Mouse (Mus musculus): ENCODE results near the gene Zc3hav1. TPM values are rescaled to one million over a fixed set of nuclear protein-coding genes. Genes with fewer than 3 reads are reported as not detected.
A peak's percentile ranks its signal among the peaks of the same experiment; 100 is the strongest.
"Not testable (repeated sequence)": the region's sequence is repeated elsewhere in the genome, so short reads cannot be mapped to it uniquely, and the experiment has no call there.

Zc3hav1 gene
- total RNA-seq (2018; cell fraction: chromatin; rRNA removed): 100 to 1,000 TPM; 160 to 712 (median 403) TPM
- total RNA-seq (2018; cell fraction: cytosol; rRNA removed): 100 to 1,000 TPM; 119 to 238 (median 164) TPM
- 100 to 1,000 TPM; 155 to 574 (median 351) TPM for total RNA-seq (2018; cell fraction: nucleus; rRNA removed)
- 77.0 to 95.7 TPM (median 95.3 TPM) in 3 replicates for polyA plus RNA-seq (2018)

DNA sequence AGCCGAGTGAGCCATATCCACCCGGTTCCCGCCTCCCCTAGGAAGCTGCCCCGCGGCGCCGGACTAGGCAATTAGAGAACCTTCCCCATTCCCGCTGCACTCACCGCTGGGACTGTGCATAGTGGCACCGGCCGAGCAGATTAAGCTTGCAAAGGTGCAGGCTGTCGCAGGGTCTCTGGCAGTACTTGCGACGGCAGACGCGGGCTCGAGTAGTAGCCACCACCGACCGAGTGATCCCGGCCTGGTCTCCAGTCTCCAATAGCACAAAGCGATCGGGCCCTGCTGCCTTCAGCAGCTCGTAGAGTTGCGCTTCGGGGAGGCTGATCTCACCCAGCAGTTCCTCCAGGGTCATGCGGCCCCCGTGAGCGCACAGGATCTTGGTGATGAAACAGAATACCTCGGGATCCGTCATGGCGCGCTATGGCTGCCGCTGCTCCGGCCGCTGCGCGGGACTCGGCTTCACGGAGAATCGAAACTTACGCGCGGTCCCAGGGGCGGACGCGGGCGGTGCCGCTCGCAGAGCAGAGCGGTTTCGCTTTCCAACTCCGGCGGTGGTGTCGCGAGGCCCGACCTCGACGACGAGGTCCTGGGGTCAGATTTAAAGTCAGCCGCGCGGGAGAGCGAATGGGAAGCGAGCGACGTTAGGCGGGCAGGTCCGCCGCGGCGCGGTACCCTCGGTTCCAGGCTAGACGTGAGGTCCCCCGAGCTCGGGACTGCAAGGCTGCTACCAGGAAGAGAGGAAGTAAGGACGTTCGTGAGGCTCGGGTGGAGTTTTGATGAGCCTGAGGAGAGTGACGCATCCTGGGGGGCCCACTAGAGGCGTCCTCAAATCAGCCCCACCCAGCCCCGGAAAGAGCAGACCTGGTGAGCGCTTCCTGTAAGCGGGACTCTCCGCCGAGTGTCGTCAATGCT is at the start of gene Zc3hav1:
Gene Zc3hav1 (minus strand): TSS at position 793 of the 912 bp plus-strand sequence.
- H3K79me2 ChIP-seq (ENCODE audit: inconsistent target): peaks cover 65% of the 10 kb centered on the region
- peak within 1 kb of the TSS; percentile 97 for H3K27ac ChIP-seq
- under 1% methylated on average over 87 of the region's 87 CpGs for WGBS (ENCODE audit: missing documents)
- H3K36me3 ChIP-seq (ENCODE audit: inconsistent target): peaks cover 10% of the 10 kb centered on the region; the same call in 1 of the 2 replicates
- H3K4me3 ChIP-seq (ENCODE audit: inconsistent target): peak within 1 kb of the TSS; percentile 91

DNA sequence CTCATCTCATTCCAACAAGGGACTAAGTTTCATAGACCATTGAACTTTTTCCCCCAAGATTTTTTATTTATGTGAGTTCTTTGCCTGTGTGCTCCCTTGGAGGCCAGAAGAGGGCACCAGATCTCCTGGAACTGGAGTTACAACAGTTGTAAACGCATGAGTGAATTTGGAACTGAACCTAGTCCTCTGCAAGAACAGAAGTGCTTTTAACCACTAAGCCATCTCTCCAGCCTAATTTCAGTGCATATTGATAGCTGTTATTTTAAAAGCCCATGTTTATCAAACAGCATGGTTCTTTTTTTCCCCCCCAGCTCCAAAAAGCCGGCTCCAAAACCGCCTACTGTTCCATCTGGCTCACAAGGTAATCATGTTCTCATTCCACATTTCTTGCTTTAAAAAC is 35.3 kb upstream of the Zc3hav1 start:
- 97% methylated on average over 3 of the region's 3 CpGs for WGBS (ENCODE audit: missing documents)
- Histone ChIP-seq H3K4me3 (ENCODE audit: inconsistent target) (no peak overlapping the region), H3K36me3 (ENCODE audit: inconsistent target) (no peaks in the 10 kb centered on the region), H3K27ac (no peak overlapping the region), H3K79me2 (ENCODE audit: inconsistent target) (no peaks in the 10 kb centered on the region)

DNA sequence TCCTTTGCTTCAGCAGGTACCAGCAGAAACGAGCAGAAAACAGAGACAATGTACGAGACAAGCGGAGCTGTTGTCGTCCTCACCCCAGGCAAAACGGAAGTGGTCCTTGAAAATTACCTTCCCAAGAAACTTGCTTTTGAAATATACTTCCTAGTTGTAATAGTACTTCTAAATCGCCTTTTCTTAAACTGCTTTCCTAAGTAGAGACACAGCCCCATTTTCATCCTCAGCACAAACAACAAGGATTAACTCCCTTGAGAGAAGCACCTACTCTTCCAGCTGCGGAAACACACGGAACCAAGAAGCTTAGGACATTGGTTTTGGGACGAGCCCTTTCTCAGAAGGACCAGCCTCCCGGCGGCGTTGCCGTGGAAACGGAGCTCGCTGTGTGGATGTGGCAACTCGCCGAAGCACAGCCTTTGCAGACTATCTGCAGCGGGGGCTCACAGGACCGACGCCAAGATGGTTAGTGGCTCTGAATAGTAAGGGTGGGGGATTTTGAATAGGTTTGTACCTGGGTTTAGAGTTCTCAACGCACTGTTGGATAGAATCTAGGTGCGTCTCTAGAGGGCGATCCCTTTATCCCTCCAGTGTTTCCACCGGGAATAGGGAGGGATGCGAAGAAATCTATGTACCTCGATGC is 26.8 kb upstream of the Zc3hav1 start, which contains the start of gene Ttc26:
Gene Ttc26 (plus strand): TSS at position 341 of the 643 bp plus-strand sequence.
- Histone ChIP-seq H3K36me3 (ENCODE audit: inconsistent target) (no peaks in the 10 kb centered on the region), H3K27ac (peak within 1 kb of the TSS; percentile 65), H3K4me3 (ENCODE audit: inconsistent target) (peak within 1 kb of the TSS; percentile 54), H3K79me2 (ENCODE audit: inconsistent target) (no peaks in the 10 kb centered on the region)
- WGBS (ENCODE audit: missing documents): under 1% methylated on average over 26 of the region's 26 CpGs

DNA sequence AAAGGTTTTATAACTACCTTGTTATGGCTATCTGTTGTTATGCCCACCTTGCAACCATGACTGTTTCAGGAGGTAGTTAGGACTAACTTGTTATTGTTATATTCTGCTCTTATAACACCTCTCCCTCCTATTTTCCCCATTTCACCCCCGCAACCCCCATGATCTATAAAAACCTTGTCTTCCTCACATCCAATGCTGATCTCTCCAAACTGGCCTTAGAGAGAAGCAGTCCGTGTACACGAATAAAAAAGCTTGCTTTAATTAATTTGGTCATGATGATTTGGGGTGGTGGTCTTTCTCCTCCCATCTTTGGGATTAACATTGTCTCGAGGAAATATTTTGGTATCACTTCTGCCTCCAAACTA is 26.3 kb upstream of the Zc3hav1 start:
- H3K4me3 ChIP-seq (ENCODE audit: inconsistent target): peak overlapping the region; percentile 54
- H3K36me3 ChIP-seq (ENCODE audit: inconsistent target): no peaks in the 10 kb centered on the region
- WGBS (ENCODE audit: missing documents): 0% methylated on average over 4 of the region's 4 CpGs
- peak overlapping the region; percentile 65 for H3K27ac ChIP-seq
- H3K79me2 ChIP-seq (ENCODE audit: inconsistent target): no peaks in the 10 kb centered on the region

DNA sequence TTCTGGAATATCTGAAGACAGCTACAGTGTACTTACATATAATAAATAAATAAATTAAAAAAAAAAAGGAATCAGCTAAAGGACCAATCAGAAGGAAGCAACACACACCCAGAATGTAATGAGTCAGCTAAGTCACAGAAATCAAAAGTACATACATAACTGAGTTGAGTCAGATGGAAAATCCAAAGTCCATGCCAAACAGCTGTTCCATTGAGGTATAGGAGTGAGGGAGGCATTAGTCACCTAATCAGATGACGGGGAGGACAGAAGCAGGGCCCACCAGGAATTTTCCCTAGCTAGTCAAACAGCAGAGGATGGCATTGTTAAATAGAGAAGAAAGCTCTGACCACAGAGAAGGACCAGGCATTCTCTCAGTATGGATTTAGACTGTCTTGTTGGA is 19.9 kb upstream of the Zc3hav1 start:
- WGBS (ENCODE audit: missing documents): 80% methylated on average over 1 of the region's 1 CpGs
- H3K36me3 ChIP-seq (ENCODE audit: inconsistent target): no peaks in the 10 kb centered on the region
- H3K4me3 ChIP-seq (ENCODE audit: inconsistent target): no peak overlapping the region
- no peaks in the 10 kb centered on the region for H3K79me2 ChIP-seq (ENCODE audit: inconsistent target)
- no peak overlapping the region for H3K27ac ChIP-seq

DNA sequence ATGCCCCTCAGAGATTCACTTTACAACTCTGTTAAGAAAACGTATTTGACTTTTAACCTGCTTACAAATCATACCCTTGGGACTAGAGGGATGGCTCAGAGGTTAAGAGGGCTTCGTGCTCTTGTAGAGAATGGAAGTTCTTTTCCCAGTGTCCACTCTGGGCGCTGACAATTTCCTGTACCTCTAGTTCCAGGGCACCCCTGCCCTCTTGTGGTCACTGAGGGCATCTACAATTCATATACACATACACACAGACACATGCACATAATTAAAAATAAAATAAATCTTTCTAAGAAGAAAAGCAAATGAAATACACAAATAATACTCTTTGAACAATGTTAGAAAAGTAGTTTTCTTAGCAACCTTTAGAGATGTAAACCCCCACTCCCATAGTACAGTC is 15.5 kb upstream of the Zc3hav1 start:
- Histone ChIP-seq H3K36me3 (ENCODE audit: inconsistent target) (no peaks in the 10 kb centered on the region), H3K79me2 (ENCODE audit: inconsistent target) (no peaks in the 10 kb centered on the region), H3K27ac (no peak overlapping the region), H3K4me3 (ENCODE audit: inconsistent target) (no peak overlapping the region)
- WGBS (ENCODE audit: missing documents): 90% methylated on average over 3 of the region's 3 CpGs

DNA sequence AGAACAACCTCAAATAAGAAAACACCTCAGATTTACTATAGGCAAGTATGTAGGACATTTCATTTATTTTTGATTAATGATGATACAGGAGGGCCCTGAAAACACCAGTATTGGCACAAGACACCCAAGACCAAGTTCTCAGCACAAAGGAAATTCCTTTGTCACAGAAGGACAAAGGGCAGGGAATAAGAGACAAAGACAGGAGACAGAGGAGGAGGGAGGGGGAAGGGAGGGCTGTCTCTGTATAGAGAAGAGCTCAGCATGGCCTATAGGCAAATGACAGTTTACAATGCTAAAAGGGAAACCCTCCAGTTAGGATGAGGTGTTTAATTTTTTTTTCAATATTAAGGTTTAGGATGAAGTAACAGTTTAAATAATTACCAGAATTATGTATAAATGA is 9.7 kb upstream of the Zc3hav1 start:
- Histone ChIP-seq H3K27ac (no peak overlapping the region), H3K36me3 (ENCODE audit: inconsistent target) (no peaks in the 10 kb centered on the region), H3K4me3 (ENCODE audit: inconsistent target) (no peak overlapping the region), H3K79me2 (ENCODE audit: inconsistent target) (no peaks in the 10 kb centered on the region)

DNA sequence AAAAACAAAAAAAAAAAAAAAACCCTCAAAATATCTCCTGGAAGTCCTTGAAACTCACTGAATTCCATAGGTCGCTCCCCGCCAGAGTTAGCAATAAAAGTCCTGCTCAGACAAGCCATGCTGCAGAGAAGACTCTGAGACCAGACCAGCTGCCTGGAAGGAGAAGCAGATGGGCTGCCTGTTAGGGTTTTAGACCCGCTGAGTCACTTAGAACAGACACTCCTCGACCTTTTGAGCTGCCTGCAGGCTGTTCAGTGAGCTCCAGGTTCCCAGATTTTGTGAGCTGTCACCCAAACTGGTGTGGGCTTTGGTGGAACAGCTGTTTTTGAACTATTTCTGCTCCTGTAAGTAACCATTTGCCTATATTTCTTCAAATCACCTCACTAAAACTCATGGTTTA is 9.0 kb upstream of the Zc3hav1 start:
- 72% methylated on average over 4 of the region's 4 CpGs for WGBS (ENCODE audit: missing documents)
- Histone ChIP-seq H3K4me3 (ENCODE audit: inconsistent target) (no peak overlapping the region), H3K36me3 (ENCODE audit: inconsistent target) (no peaks in the 10 kb centered on the region), H3K27ac (no peak overlapping the region), H3K79me2 (ENCODE audit: inconsistent target) (no peaks in the 10 kb centered on the region)

DNA sequence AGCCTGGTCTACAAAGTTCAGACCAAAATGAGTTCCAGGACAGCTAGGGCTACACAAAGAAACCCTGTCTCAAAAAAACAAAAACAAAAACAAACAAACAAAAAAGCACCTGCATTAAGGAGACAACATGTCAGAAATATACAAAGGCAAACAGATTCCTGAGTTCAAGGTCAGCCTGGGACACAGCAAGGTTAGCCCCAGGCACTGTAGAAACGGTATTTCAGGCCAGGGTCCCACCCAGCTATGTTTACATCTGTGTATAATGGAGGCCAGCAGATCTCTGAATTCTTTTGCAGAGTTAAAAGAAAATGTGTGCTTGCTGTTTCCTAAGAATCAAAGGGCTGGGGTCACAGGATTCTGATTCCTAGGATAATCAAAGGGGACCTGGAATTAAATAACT is 7.5 kb upstream of the Zc3hav1 start:
- Histone ChIP-seq H3K79me2 (ENCODE audit: inconsistent target) (no peaks in the 10 kb centered on the region), H3K4me3 (ENCODE audit: inconsistent target) (no peak overlapping the region), H3K36me3 (ENCODE audit: inconsistent target) (no peaks in the 10 kb centered on the region), H3K27ac (no peak overlapping the region)
- WGBS (ENCODE audit: missing documents): 91% methylated on average over 1 of the region's 1 CpGs

DNA sequence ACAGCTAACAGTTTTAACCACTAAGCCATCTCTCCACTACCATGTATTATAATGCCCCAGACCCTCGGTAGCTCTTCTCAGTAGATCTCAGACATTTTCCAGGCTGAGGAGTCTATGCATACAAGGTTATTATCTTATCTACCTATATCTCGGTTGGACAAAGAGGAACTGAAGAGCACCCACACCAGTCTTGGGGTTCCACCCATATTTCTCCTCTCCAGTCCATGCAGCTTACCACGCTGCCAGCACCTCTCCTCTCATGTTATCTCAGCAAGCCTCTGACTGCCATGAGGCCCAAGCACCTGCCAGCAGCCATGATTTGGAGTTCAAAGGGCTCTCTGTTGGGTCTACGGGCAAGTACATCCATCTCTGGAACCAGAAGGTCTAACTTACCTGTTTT is 6.7 kb upstream of the Zc3hav1 start:
- 88% methylated on average over 4 of the region's 4 CpGs for WGBS (ENCODE audit: missing documents)
- Histone ChIP-seq H3K4me3 (ENCODE audit: inconsistent target) (no peak overlapping the region), H3K79me2 (ENCODE audit: inconsistent target) (peaks cover 1% of the 10 kb centered on the region; the same call in 1 of the 2 replicates), H3K36me3 (ENCODE audit: inconsistent target) (no peaks in the 10 kb centered on the region), H3K27ac (no peak overlapping the region)

DNA sequence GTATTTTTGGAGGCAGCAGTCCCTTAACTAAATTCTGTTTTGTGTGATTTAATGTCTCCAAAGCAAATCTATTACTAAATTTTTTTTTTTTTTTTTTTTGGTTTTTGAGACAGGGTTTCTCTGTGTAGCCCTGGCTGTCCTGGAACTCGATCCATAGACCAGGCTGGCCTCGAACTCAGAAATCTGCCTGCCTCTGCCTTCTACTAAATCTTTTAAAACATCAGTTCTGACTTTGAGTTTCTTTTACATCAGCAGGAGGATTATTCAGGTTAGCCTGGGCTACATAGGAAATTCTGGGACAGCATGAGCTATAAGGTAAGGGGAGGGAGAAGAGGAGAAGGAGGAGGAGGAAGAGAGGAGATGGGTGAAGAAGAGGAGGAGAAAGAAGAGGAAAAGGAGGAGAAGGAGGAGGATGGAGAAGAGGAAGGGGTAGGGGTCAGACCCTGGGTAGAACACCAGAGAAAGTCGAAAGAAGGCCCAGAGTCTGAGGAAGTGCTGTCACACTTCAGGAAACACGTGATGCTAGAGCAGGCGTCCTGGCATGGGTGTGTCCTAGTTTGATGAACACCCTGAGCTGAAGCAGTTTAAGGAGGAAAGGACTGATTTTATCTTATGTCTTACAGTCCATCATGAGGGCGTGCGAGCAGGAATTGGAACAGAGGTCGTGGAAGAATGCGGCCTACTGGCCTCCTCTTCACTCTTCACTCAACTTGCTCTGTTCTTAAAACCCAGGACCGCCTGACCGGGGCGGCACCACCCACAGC is 5.5 kb upstream of the Zc3hav1 start:
- 51% methylated on average over 9 of the region's 12 CpGs for WGBS (ENCODE audit: missing documents)
- Histone ChIP-seq H3K4me3 (ENCODE audit: inconsistent target) (no peak overlapping the region), H3K79me2 (ENCODE audit: inconsistent target) (peaks cover 13% of the 10 kb centered on the region; the same call in 1 of the 2 replicates), H3K27ac (peak overlapping the region; percentile 35), H3K36me3 (ENCODE audit: inconsistent target) (no peaks in the 10 kb centered on the region)

DNA sequence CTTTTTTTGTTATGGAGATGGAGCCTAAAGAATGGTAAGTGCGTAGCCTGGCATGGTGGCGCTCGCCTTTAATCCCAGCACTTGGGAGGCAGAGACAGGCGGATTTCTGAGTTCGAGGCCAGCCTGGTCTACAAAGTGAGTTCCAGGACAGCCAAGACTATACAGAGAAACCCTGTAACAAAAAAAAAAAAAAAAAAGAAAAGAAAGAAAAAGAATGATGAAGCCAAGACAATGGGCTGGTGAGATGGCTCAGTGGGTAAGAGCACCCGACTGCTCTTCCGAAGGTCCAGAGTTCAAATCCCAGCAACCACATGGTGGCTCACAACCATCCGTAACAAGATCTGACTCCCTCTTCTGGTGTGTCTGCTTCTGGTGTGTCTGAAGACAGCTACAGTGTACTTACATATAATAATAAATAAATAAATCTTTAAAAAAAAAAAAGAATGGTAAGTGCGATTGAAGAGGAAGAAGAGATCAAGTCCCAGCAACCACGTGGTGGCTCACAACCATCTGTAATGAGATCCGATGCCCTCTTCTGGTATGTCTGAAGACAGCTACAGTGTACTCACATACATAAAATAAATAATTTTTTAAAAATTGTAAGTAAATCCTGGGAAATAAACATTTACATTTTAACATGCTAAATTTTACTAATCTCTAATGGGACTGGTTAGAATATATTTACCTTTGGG is 4.8 kb upstream of the Zc3hav1 start:
- 76% methylated on average over 6 of the region's 11 CpGs for WGBS (ENCODE audit: missing documents)
- H3K79me2 ChIP-seq (ENCODE audit: inconsistent target): peaks cover 15% of the 10 kb centered on the region; the same call in 1 of the 2 replicates
- not testable (repeated sequence) for H3K36me3 ChIP-seq (ENCODE audit: inconsistent target); H3K27ac ChIP-seq; H3K4me3 ChIP-seq (ENCODE audit: inconsistent target)

DNA sequence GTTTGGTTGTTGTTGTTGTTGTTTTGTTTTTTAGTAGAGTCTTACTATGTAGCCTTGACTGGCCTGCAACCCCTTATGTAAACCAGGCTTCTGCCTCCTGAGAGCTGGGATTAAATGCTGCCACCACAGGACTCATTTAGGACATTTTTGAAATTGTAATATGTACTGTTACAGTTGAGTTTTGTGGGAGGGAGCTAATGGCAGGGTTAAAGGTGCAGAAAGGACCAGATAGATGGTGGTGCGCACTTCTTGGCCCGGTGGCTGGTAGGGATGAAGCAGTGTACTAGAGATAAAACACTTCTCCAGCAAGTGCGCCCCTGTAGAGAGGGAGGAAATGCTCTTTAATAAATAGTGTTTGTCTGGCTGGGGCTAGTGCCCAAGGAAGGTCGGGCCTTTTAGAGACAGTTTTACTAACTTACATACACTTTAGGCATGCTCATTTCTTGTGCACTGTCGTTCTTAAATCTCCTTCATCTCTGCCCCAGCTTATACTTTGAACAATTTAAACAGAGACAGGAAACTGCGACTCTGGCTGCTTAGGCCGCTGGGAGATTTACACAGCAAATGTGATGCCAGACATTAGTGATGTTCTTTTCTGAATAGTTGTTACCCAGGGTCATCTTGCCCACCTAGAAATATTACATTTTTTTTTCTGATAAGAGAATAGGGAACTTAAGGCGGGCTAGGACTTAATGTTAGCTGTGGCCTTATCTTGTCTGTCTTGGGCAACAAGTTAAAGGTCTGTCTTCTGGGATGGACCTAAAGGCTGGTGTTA is 4.0 kb upstream of the Zc3hav1 start:
- H3K4me3 ChIP-seq (ENCODE audit: inconsistent target): no peak overlapping the region
- no peak overlapping the region for H3K27ac ChIP-seq
- WGBS (ENCODE audit: missing documents): 88% methylated on average over 8 of the region's 8 CpGs
- H3K36me3 ChIP-seq (ENCODE audit: inconsistent target): no peaks in the 10 kb centered on the region
- H3K79me2 ChIP-seq (ENCODE audit: inconsistent target): peaks cover 21% of the 10 kb centered on the region

Measured in macrophage (primary cell).